Mouse (Mus musculus): Measurements from ENCODE around the gene Barhl1. TPM values are rescaled to one million over a fixed set of nuclear protein-coding genes. Genes with fewer than 3 reads are reported as not detected.

The Barhl1 gene
- total RNA-seq, 1 experiment from 2014 or later: not detected

DNA sequence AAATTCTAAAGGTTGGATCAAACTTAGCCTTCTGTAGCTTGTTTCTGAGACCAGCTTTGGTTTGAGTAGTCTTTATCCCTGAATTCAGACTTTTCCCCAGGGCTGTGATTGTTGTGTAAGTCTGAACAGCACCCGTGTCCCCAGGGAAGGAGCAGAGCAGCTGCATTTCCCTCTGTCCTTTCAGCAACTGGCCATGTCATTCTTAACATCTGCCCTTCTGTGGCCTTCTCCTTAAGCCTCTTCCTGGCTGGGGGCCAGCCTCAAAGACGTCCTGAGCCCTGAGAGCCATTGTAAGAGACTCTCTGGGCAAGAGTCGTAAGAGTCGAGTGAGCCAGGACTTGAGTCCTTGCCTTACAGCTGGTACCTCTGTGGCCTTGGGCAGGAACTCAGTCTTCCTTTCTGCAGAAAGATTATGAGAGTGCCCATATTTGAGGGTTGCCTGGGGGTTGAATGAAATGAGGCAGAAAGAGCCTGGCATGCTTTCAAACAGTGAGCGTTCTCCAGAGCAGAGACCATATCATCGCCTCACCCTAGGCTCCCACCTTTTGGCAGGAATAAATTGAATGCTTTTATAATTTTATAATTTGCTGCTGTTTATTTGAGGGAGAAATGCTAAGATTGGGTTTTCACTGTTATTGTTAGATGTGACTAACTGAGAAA lies 33.5 kb downstream of the Barhl1 start:
- ATAC-seq (ENCODE audit: extremely low read depth, insufficient number of reproducible peaks, low FRiP score, poor library complexity, severe bottlenecking): no peak

DNA sequence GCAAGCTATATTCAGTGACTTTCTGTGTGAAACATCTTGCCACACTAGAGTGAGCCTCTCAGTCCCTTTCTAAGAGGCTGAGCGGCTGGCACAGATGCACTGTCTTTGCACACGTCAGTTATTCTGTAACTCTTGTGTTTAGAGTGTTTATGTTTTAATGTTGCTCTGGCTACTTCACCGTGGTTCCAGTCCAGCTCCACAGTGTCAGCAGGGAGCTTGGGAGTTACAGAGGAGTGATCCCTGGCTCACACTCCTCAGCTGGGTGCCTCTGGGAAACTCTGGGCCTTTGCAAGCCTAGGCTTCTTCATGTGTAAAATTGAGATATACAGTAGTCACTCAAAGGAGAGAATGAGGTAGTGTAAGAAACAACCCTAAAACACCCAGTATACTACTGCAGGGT lies 34.4 kb downstream of the Barhl1 start:
- ATAC-seq (ENCODE audit: extremely low read depth, insufficient number of reproducible peaks, low FRiP score, poor library complexity, severe bottlenecking): no peak

DNA sequence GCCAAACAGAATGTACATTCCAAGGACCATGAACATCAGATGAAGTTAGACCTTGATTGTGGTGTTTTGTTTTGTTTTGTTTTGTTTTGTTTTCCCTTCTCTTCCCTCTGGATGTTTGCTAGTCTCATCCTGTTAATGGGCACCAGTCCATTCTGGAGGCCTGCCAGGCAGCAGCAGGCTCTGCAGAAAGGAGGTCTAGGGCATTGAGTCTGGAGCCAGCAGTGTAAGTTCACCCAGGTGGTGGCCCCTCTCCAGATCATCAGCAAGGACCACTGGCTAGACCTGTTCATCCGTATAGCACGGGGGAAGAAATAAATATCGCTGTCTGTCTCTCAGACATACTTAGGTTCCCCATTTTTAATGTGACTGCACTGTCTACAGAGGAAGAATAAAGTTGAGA lies 35.2 kb downstream of the Barhl1 start:
- no peak for ATAC-seq (ENCODE audit: extremely low read depth, insufficient number of reproducible peaks, low FRiP score, poor library complexity, severe bottlenecking)

DNA sequence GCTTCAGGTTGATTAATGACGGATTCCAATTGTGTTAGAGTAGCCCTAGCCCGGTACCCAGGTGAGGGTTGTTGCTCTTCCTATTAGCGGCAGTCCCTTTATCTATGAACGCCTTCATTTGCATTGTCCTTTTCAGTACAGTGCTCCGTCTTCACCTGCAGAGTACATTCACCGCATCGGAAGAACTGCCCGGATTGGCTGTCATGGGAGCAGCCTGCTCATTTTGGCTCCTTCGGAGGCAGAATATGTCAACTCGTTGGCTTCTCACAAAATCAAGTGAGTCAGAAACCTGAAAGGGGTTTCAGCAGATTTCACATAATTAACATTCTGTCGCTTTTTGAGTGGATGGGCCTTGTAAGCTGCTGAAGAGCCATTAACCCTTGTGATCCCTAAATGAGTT lies 40.9 kb downstream of the Barhl1 start:
- no peak for ATAC-seq (ENCODE audit: extremely low read depth, insufficient number of reproducible peaks, low FRiP score, poor library complexity, severe bottlenecking)

DNA sequence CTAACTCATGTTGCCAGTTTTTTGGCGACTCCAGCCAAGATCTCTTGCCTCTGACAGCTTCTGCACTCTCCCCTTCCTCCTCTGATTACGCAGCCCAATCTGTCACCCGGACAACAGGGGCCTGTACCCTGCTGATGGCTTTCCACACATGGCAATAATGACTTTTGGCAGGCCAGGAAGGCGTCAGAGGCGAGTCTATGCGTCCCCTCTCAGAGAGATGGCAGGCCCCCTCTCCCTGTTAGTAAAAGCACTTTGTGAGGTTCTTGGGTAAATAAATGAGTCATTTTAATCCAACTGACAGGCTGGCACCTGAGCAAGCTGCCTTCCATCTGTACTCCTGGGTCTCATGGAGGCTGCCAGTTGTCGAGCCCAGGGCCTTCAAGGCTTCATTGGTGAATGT lies 49.0 kb downstream of the Barhl1 start:
- no peak for ATAC-seq (ENCODE audit: extremely low read depth, insufficient number of reproducible peaks, low FRiP score, poor library complexity, severe bottlenecking)

DNA sequence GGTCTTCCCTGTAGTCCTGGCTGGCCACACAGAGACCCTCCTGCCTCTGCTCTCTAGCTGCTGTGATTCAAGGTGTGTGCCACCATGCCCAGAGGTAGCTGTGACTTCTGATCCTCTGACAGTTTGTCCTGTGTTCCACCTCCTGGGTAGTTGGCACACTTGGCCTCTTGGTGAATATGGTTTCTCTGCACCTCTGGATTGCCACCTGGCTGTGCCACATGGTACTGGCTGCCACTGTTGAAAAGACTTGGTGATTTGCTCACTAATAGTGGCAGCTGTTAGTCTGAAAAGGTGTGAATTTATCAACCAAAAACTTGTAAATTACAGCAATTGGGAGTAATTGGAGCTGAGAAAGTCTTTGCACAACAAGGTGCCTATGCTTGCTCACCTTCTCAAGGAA lies 52.6 kb downstream of the Barhl1 start:
- no peak for ATAC-seq (ENCODE audit: extremely low read depth, insufficient number of reproducible peaks, low FRiP score, poor library complexity, severe bottlenecking)

DNA sequence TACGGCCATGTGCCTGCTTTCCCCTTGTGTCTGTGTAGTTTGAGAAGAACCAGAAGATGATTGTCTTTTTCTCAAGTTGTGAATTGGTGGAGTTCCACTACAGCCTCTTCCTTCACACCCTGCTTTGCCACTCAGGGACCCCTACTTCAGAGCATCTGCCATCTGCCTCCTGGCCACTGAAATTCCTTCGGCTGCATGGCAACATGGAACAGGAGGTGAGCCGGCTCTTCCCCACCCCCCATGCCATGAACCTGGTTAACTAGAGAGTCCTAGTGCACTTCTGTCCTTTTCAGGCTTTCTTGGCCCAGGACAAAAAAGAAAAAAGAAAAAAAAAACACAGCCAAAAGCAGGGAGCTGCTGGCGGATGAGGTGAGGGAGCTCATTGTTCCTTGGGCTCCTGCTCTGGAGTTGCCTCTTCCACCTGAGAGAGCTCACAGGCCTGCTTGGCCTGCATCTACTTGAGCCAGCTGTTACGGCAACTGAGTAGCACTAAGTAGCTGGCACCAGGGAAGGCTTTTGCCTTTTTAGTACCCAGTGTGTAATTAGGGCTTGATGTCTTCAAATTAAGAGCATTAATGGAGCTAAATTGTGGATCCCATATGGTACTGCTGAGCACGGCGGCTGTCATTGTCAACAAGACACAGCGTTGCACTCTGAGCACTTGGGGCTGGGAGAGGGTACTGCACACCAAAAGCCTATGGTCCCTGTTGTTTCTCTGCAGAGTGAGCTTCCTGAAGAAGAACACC lies 55.6 kb downstream of the Barhl1 start:
- no peak for ATAC-seq (ENCODE audit: extremely low read depth, insufficient number of reproducible peaks, low FRiP score, poor library complexity, severe bottlenecking)

DNA sequence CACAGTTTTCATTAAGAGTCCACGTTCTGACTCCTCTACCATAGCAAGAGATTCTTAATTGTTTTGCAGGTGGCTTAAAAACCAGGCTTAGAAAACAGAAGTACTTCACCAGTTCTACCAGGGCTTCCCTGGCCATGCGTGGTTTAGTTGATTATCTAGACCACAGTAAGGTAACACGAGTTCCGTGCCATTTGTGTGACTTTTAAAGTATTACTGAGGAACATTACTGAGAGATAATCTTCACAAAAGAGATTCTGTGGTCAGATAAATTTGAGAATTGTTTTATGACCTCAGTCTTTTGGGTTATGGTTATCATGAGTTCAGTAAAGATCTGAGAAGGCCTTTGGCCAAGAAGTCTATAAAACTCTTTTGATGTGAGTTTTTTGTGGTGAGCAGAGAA lies 57.2 kb downstream of the Barhl1 start:
- ATAC-seq (ENCODE audit: extremely low read depth, insufficient number of reproducible peaks, low FRiP score, poor library complexity, severe bottlenecking): no peak

Other genes with a start within 250 kb of the Barhl1 start
- 0.98 TPM in 1 of 2 replicates, not detected in the other for gene Spaca9, start 216.9 kb downstream of the Barhl1 start, total RNA-seq (2017)
- gene Ak8, start 216.5 kb downstream of the Barhl1 start, total RNA-seq (2017): 1.4 TPM in 1 of 2 replicates, not detected in the other
- gene Gtf3c4, start 76.3 kb downstream of the Barhl1 start, total RNA-seq (2017): 8.7 and 10.9 TPM in 2 replicates
- 16.6 and 17.6 TPM in 2 replicates for gene Ddx31, start 76.3 kb downstream of the Barhl1 start, total RNA-seq (2017)
- gene Cfap77, start 138.4 kb upstream of the Barhl1 start, total RNA-seq (2017): not detected in 2 replicates
- 37.6 and 42.9 TPM in 2 replicates for gene Ttf1, start 143.6 kb upstream of the Barhl1 start, total RNA-seq (2017)
- gene Setx, start 207.5 kb upstream of the Barhl1 start, total RNA-seq (2017): 158 and 205 TPM in 2 replicates

All from neutrophil, adult 5-6 weeks (primary cell).